Mouse (Mus musculus) CH12.LX (cell line): ENCODE measurements around the gene Fbxo47. TPM values are rescaled to one million over a fixed set of nuclear protein-coding genes. Genes with fewer than 3 reads are reported as not detected.

Experiments
- DNase-seq: peaks from one replicate; pipeline ENCODE4 v3.0.0-alpha.2; 2013; ENCODE audit errors: extremely low read depth
- H3K27ac ChIP-seq: 2 replicates; pipeline ENCODE4 v1.5.1; 2012; ENCODE audit warnings: low read depth, mild to moderate bottlenecking, control low read depth, moderate library complexity; ENCODE audit not compliant: insufficient read depth
- H3K27me3 ChIP-seq: replicated peaks from 2 replicates; pipeline ENCODE3; 2012; ENCODE audit warnings: inconsistent platforms
- H3K36me3 ChIP-seq, 2 experiments: replicated peaks in 1 of 2; 2 replicates each; pipeline versions ENCODE3 to v1.6.1; 2012; ENCODE audit warnings: inconsistent platforms in 1 of 2, low read length in 1 of 2, mild to moderate bottlenecking in 1 of 2, mixed read lengths in 1 of 2, moderate library complexity in 1 of 2; ENCODE audit not compliant: control insufficient read depth in 1 of 2, insufficient read depth in 1 of 2
- H3K4me1 ChIP-seq, 2 experiments: 2 replicates each; pipeline ENCODE4 v1.6.1; 2012; ENCODE audit warnings: inconsistent platforms in 1 of 2, moderate library complexity in 1 of 2; ENCODE audit not compliant: insufficient read depth in 2 of 2, control insufficient read depth in 1 of 2
- H3K4me2 ChIP-seq: 2 replicates; pipeline ENCODE4 v1.6.1; 2012; ENCODE audit warnings: low read depth, mild to moderate bottlenecking, control low read depth; ENCODE audit not compliant: poor library complexity, insufficient read depth, severe bottlenecking
- H3K4me3 ChIP-seq, 3 experiments: fragments of 150-350 bp in 1 of 3; sonication (generic) in 1 of 3; replicated peaks in 1 of 3; 2 replicates each; pipeline versions ENCODE3 to v1.5.1; 2011 to 2012; ENCODE audit warnings: low read depth in 2 of 3, low read length in 2 of 3, mild to moderate bottlenecking in 2 of 3, moderate library complexity in 2 of 3, control low read depth in 1 of 3, improper control_type of control experiment in 1 of 3, inconsistent platforms in 1 of 3, mixed read lengths in 1 of 3; ENCODE audit not compliant: poor library complexity in 1 of 3
- H3K79me2 ChIP-seq: replicated peaks from 2 replicates; pipeline ENCODE4 v1.6.1; 2012; ENCODE audit warnings: mild to moderate bottlenecking, moderate library complexity; ENCODE audit not compliant: control insufficient read depth, poor library complexity, insufficient read depth, severe bottlenecking; ENCODE audit errors: extremely low read depth
- H3K9ac ChIP-seq: 2 replicates; pipeline ENCODE4 v1.6.1; 2012; ENCODE audit warnings: low read depth, mild to moderate bottlenecking, control low read depth, moderate library complexity; ENCODE audit not compliant: insufficient read depth
- H3K9me3 ChIP-seq: replicated peaks from 2 replicates; pipeline ENCODE3; 2012; ENCODE audit warnings: low read length, inconsistent platforms, mixed read lengths
- BHLHE40 ChIP-seq: IDR thresholded peaks from 2 replicates; pipeline ENCODE4 v1.6.1; 2011; ENCODE audit warnings: mild to moderate bottlenecking, low read depth, low read length, improper control_type of control experiment
- CHD1 ChIP-seq: IDR thresholded peaks from 2 replicates; pipeline ENCODE4 v1.6.1; 2012; ENCODE audit warnings: low read depth, low read length, improper control_type of control experiment, inconsistent platforms
- CTCF ChIP-seq, 2 experiments: IDR thresholded peaks in 1 of 2; conservative IDR thresholded peaks in 1 of 2; 2 replicates each; pipeline ENCODE4 v1.5.1; 2011 to 2012; ENCODE audit warnings: low read depth in 2 of 2, low read length in 2 of 2, improper control_type of control experiment in 1 of 2, inconsistent platforms in 1 of 2, mild to moderate bottlenecking in 1 of 2, moderate library complexity in 1 of 2
- E2F4 ChIP-seq: IDR thresholded peaks from 2 replicates; pipeline ENCODE4 v1.6.1; 2011; ENCODE audit warnings: low read depth, low read length, improper control_type of control experiment; ENCODE audit not compliant: insufficient replicate concordance
- ETS1 ChIP-seq: conservative IDR thresholded peaks from 2 replicates; pipeline ENCODE4 v1.6.1; 2012; ENCODE audit warnings: low read depth, mild to moderate bottlenecking, inconsistent platforms, low read length, improper control_type of control experiment, moderate library complexity
- GABPA ChIP-seq: IDR thresholded peaks from 2 replicates; pipeline ENCODE4 v1.6.1; 2012; ENCODE audit warnings: low read depth, low read length, improper control_type of control experiment, inconsistent platforms; ENCODE audit not compliant: insufficient replicate concordance
- HCFC1 ChIP-seq: IDR thresholded peaks from 2 replicates; pipeline ENCODE4 v1.6.1; 2012; ENCODE audit warnings: low read depth, mild to moderate bottlenecking, inconsistent platforms, low read length, improper control_type of control experiment
- MAZ ChIP-seq: IDR thresholded peaks from 2 replicates; pipeline ENCODE4 v1.6.1; 2012; ENCODE audit warnings: low read depth, mild to moderate bottlenecking, inconsistent platforms, low read length, improper control_type of control experiment, moderate library complexity
- MEF2A ChIP-seq: IDR thresholded peaks from 2 replicates; pipeline ENCODE4 v1.6.1; 2014; ENCODE audit warnings: low read depth, mild to moderate bottlenecking, inconsistent platforms, low read length, improper control_type of control experiment, borderline replicate concordance
- MXI1 ChIP-seq: IDR thresholded peaks from 2 replicates; pipeline ENCODE4 v1.6.1; 2011; ENCODE audit warnings: mild to moderate bottlenecking, low read depth, low read length, improper control_type of control experiment
- PAX5 ChIP-seq: IDR thresholded peaks from 2 replicates; pipeline ENCODE4 v1.6.1; 2012; ENCODE audit warnings: low read length, inconsistent platforms, mixed read lengths
- POLR2AphosphoS2 ChIP-seq: IDR thresholded peaks from 2 replicates; pipeline ENCODE4 v1.6.1; 2011; ENCODE audit warnings: low read depth, low read length, improper control_type of control experiment
- RCOR1 ChIP-seq: conservative IDR thresholded peaks from 2 replicates; pipeline ENCODE4 v1.6.1; 2012; ENCODE audit warnings: low read depth, mild to moderate bottlenecking, inconsistent platforms, low read length, improper control_type of control experiment
- SIN3A ChIP-seq: IDR thresholded peaks from 2 replicates; pipeline ENCODE4 v1.6.1; 2012; ENCODE audit warnings: low read length, improper control_type of control experiment, inconsistent platforms
- TBP ChIP-seq: conservative IDR thresholded peaks from 2 replicates; pipeline ENCODE4 v1.6.1; 2011; ENCODE audit warnings: low read depth, low read length, improper control_type of control experiment
- USF1 ChIP-seq: IDR thresholded peaks from 2 replicates; pipeline ENCODE4 v1.6.1; 2014; ENCODE audit warnings: low read depth, mild to moderate bottlenecking, inconsistent platforms, low read length, improper control_type of control experiment
- ZNF384 ChIP-seq: IDR thresholded peaks from 2 replicates; pipeline ENCODE4 v1.6.1; 2012; ENCODE audit warnings: low read depth, low read length, improper control_type of control experiment, inconsistent platforms
- dilution Hi-C: fragments of 300-500 bp; cut with MboI; formaldehyde crosslinking; loops from 2 replicates; pipeline ENCODE4 v1.14.3; 2020; ENCODE audit warnings: low sequenced_read_pairs; ENCODE audit not compliant: extremely low pct_unique_long_range_greater_than_20kb, extremely low pct_ligation_motif_present
- in situ Hi-C: fragments of 300-500 bp; cut with MboI; formaldehyde crosslinking; loops from 3 replicates; pipeline ENCODE4 v1.14.3; 2019; ENCODE audit warnings: low sequenced_read_pairs, low pct_ligation_motif_present, low pct_unique_long_range_greater_than_20kb, mixed read lengths
- polyA plus RNA-seq: library from polyadenylated mRNA; unstranded; fragments of >175 nt; gene quantifications from 2 replicates; pipeline ENCODE4 v1.2.1, GENCODE M21; 2012; ENCODE audit warnings: low read depth; ENCODE audit not compliant: insufficient read length
- total RNA-seq, 2 experiments: library from RNA; depleted of rRNA; stranded (reverse); fragments of 300-350 nt in 1 of 2; fragments of >200 nt in 1 of 2; gene quantifications; 2 replicates each; pipeline ENCODE4 v1.2.3; 2012 to 2014

Gene Fbxo47
- total and polyA plus RNA-seq, 3 experiments, result 1.1 to 3.0 (median 2.0) TPM

- Histone ChIP-seq H3K4me2 (no peak overlapping the region), H3K36me3 (no peaks in the 10 kb centered on the region), H3K79me2 (no peaks in the 10 kb centered on the region), H3K9ac (no peak overlapping the region), H3K27me3 (peaks cover 33% of the 10 kb centered on the region), H3K9me3 (no peaks in the 10 kb centered on the region), H3K4me3 (no peak overlapping the region), H3K4me1 (no peaks in the 10 kb centered on the region), H3K27ac (no peak overlapping the region)
- TF ChIP-seq ZNF384 (no peak), ETS1 (no peak), E2F4 (no peak), HCFC1 (no peak), PAX5 (no peak), BHLHE40 (no peak), MXI1 (no peak), TBP (no peak)
- dilution Hi-C loops, result no loop called here
- in situ Hi-C loops, result no loop called here
- no peak for DNase-seq
These were observed 21.6 kb upstream of the Fbxo47 start for GRCm38 (mm10) chr11:97905540-97905939.

GRCm38 (mm10) chr11:97904801-97905200 is 20.8 kb upstream of the Fbxo47 start:
- no peaks in the 10 kb centered on the region for H3K79me2 ChIP-seq
- H3K9me3 ChIP-seq, result no peaks in the 10 kb centered on the region
- H3K4me1 ChIP-seq, result no peaks in the 10 kb centered on the region; a peak in 1 of 4 replicates
- no peak overlapping the region for H3K4me3 ChIP-seq
- H3K4me2 ChIP-seq, result no peak overlapping the region
- dilution Hi-C loops (no loop called here), in situ Hi-C loops (loop anchor here (5.0 kb wide), 1 partner anchor 32 kb away; no protein-coding TSS in a partner anchor)
- H3K9ac ChIP-seq, result no peak overlapping the region
- H3K27me3 ChIP-seq, result peaks cover 34% of the 10 kb centered on the region
- H3K27ac ChIP-seq, result no peak overlapping the region
- H3K36me3 ChIP-seq, result no peaks in the 10 kb centered on the region
- no peak for TF ChIP-seq GABPA
- TF ChIP-seq POLR2AphosphoS2, result no peak
- no peak for TF ChIP-seq MAZ
- TF ChIP-seq CTCF (conservative IDR thresholded peaks at IDR 0.05 in 1 of 2, IDR thresholded peaks at IDR 0.05 in 1 of 2; ENCODE audit: low read depth in 2 of 2, low read length in 2 of 2), result no peak
- TF ChIP-seq USF1, result no peak
- no peak for TF ChIP-seq SIN3A
- TF ChIP-seq RCOR1, result no peak
- TF ChIP-seq HCFC1, result no peak
- TF ChIP-seq MEF2A, result no peak
- no peak for TF ChIP-seq CHD1
- no peak for DNase-seq
